ENCODE assay signal across 23 mouse cellular contexts in genomic region chr14:31742523-31742922, GRCm38 (mm10).
"Had no signal": no experiment of that assay in that cellular context is flagged by ENCODE, and none has a peak within 500 bp of the region (broad histone marks: within the 10 kb centered on the region; RNA-seq: fewer than 3 reads in every experiment).

No protein-coding gene starts in this region.

- H3K27me3 ChIP-seq: heart, embryonic 13.5 days; heart, embryonic 15.5 days; hindbrain, embryonic 13.5 days; hindbrain, embryonic 15.5 days; limb, embryonic 12.5 days had no signal

- H3K4me3 ChIP-seq: heart, adult 2 months; heart, embryonic 13.5 days; heart, embryonic 15.5 days; hindbrain, embryonic 13.5 days; hindbrain, embryonic 15.5 days; layer of hippocampus, adult 2 months; left cerebral cortex, adult 2 months; limb, embryonic 10.5 days; limb, embryonic 12.5 days had no signal

- H3K9ac ChIP-seq: heart, embryonic 13.5 days; heart, embryonic 15.5 days; hindbrain, embryonic 13.5 days; hindbrain, embryonic 15.5 days; limb, embryonic 12.5 days had no signal

- DNase-seq: gastrocnemius, postnatal 14 days; gastrocnemius, postnatal 36 days; heart, adult 11 months; heart, adult 2 months; heart, postnatal 14 days; heart, postnatal 36 days; kidney, adult 11 months; kidney, adult 2 months; kidney, adult 9 months; kidney, postnatal 10 days; kidney, postnatal 25 days; kidney, postnatal 4 days had no signal

- ATAC-seq: hindbrain, postnatal 0 days; intestine, embryonic 16.5 days had no signal

- H3K4me1 ChIP-seq: heart, embryonic 15.5 days; hindbrain, embryonic 13.5 days; hindbrain, embryonic 15.5 days; limb, embryonic 10.5 days; limb, embryonic 12.5 days had no signal

- H3K9me3 ChIP-seq: heart, embryonic 13.5 days; heart, embryonic 15.5 days; hindbrain, embryonic 13.5 days; hindbrain, embryonic 15.5 days; limb, embryonic 10.5 days; limb, embryonic 12.5 days had no signal

- H3K4me2 ChIP-seq: heart, embryonic 11.5 days; heart, embryonic 13.5 days; heart, embryonic 15.5 days; hindbrain, embryonic 13.5 days; hindbrain, embryonic 15.5 days; limb, embryonic 12.5 days had no signal

- H3K27ac ChIP-seq: heart, adult 2 months; heart, embryonic 13.5 days; heart, embryonic 15.5 days; hindbrain, embryonic 13.5 days; hindbrain, embryonic 15.5 days; hindbrain, postnatal 0 days; layer of hippocampus, adult 2 months; left cerebral cortex, adult 2 months; limb, embryonic 10.5 days; limb, embryonic 12.5 days had no signal
